Mouse (Mus musculus) forebrain, postnatal 0 days (tissue): ENCODE results near the gene Rpl36-ps4. TPM values are rescaled to one million over a fixed set of nuclear protein-coding genes. Genes with fewer than 3 reads are reported as not detected.
"Not testable (repeated sequence)": the region's sequence is repeated elsewhere in the genome, so short reads cannot be mapped to it uniquely, and the experiment has no call there.

Source experiments
- ATAC-seq: fragments of 200-750 bp; cut with Nextera tagmentation; 2 replicates; pipeline ENCODE4 v1.8.0; 2017; ENCODE audit warnings: mild to moderate bottlenecking, moderate library complexity
- DNase-seq: peaks from one replicate; pipeline ENCODE4 v3.0.0-alpha.2; 2015
- H3K27ac ChIP-seq: fragments of 300-500 bp; sonication (generic); 2 replicates; pipeline ENCODE4 v1.5.1; 2014; ENCODE audit warnings: low read depth, mild to moderate bottlenecking, antibody characterized with exemption, low read length, moderate library complexity, mixed read lengths
- H3K27me3 ChIP-seq: fragments of 300-500 bp; sonication (generic); 2 replicates; pipeline ENCODE4 v1.6.1; 2014; ENCODE audit warnings: mild to moderate bottlenecking, low read length, mixed read lengths; ENCODE audit not compliant: insufficient read depth
- H3K36me3 ChIP-seq: fragments of 300-500 bp; sonication (generic); 2 replicates; pipeline ENCODE4 v1.6.1; 2014; ENCODE audit warnings: mild to moderate bottlenecking, moderate library complexity; ENCODE audit not compliant: insufficient read depth
- H3K4me1 ChIP-seq: fragments of 300-500 bp; sonication (generic); 2 replicates; pipeline ENCODE4 v1.6.1; 2014; ENCODE audit warnings: antibody characterized with exemption; ENCODE audit not compliant: insufficient read depth
- H3K4me2 ChIP-seq: fragments of 300-500 bp; sonication (generic); 2 replicates; pipeline ENCODE4 v1.6.1; 2014; ENCODE audit warnings: low read depth, mild to moderate bottlenecking, moderate library complexity
- H3K4me3 ChIP-seq: fragments of 300-500 bp; sonication (generic); 2 replicates; pipeline ENCODE4 v1.5.1; 2014; ENCODE audit warnings: low read depth, low read length, mixed read lengths
- H3K9ac ChIP-seq: fragments of 300-500 bp; sonication (generic); 2 replicates; pipeline ENCODE4 v1.6.1; 2014; ENCODE audit warnings: mild to moderate bottlenecking
- H3K9me3 ChIP-seq: fragments of 300-500 bp; sonication (generic); 2 replicates; pipeline ENCODE4 v1.6.1; 2016; ENCODE audit warnings: low read length
- CTCF ChIP-seq: sonication (generic); IDR thresholded peaks from 2 replicates; pipeline ENCODE4 v1.5.1; 2016; ENCODE audit warnings: antibody characterized with exemption, control low read depth, low read depth
- WGBS: fragments of 180-500 bp; shearing (Covaris S2); extraction: QIAGEN DNeasy Blood & Tissue Kit; methylation state at CpG from one replicate; pipeline ENCODE4 v1.1.7; 2014; 5-methylcytosine and 5-hydroxymethylcytosine counted together
- polyA plus RNA-seq: library from polyadenylated mRNA; unstranded; fragments of >200 nt; fragmentation: Nextera tagmentation; extraction: Ambion mirVana; gene quantifications from 2 replicates; pipeline ENCODE4 v1.2.1, GENCODE M21; 2015
- total RNA-seq: library from RNA; depleted of rRNA; stranded (reverse); fragments of >200 nt; gene quantifications from 2 replicates; pipeline ENCODE4 v1.2.3, GENCODE M21; 2014; rRNA removed

Rpl36-ps4 gene
- total and polyA plus RNA-seq, 2 experiments from 2014 or later, result not detected

DNA sequence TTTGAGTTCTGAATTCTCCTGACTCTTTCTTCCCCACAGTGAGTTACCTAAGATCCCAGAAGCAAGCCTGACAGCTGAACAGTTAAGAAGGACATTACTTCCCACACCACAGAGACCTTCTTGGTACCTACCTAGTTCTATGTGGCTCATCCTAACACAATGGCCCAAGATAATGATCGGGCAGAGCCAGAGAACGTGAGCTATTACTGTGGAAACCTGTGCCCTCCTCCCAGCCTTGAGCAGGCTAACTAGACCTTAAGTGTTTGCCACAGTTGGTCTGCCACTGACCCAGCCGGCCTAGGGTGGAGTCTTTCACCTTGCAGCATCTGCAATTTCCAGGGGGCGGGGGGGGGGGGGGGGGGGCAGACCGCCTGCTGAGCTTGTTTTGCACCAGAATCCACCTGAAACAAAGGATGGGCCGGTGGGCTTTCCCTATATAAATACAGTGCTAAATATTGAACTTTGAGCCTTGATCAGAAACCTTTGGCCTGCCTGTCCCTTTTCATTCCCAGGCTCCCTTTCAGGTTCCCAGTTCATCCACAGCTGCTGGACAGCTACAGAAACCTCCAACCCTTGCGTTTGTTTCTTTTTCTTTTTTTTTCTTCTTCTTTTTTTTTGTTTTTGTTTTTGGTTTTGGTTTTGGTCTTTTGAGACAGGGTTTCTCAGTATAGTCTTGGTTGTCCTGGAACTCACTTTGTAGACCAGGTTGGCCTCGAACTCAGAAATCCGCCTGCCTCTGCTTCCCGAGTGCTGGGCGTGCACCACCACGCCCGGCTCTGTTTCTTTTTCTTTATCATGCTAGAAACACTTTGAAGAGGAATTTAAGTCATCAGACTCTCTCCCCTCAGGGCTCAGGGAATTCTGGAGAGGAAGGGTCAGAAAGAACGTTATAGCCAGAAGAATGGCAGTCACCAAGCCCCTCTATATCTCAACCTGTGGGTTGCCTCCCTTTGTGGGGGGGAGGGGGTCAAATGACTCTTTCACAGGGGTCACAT is 42.6 kb downstream of the Rpl36-ps4 start:
- Histone ChIP-seq H3K4me1 (no peaks in the 10 kb centered on the region), H3K4me2 (no peak overlapping the region), H3K9me3 (no peaks in the 10 kb centered on the region), H3K9ac (no peak overlapping the region), H3K27me3 (no peaks in the 10 kb centered on the region), H3K27ac (no peak overlapping the region), H3K36me3 (no peaks in the 10 kb centered on the region), H3K4me3 (no peak overlapping the region)
- no peak for TF ChIP-seq CTCF
- 91% methylated on average over 13 of the region's 14 CpGs for WGBS
- no peak for DNase-seq
- ATAC-seq, result no peak

DNA sequence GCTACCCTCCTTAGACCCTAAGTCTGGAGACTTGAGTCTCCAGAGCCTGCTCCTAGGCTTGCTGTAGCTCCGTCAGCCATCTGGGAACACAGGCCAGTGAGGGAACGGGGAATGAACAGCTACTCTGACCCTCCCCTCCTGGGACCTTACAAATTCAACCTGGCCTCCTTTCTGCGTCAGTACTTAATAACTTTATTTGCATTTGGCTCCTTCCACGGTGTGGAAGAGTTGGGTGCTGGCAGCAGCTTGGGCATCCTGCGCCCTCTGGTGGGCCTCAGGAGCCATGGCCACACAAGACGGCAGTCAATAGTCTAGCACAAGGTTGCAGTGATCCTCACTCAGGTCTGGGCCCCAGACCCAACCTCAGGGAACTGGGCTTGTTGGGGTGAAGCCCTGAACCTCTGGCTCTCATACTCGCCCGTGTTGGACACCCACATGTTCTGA is 47.7 kb downstream of the Rpl36-ps4 start:
- not testable (repeated sequence) for H3K27ac ChIP-seq, H3K9ac ChIP-seq, H3K27me3 ChIP-seq, H3K36me3 ChIP-seq, DNase-seq, H3K4me2 ChIP-seq, H3K4me3 ChIP-seq, H3K9me3 ChIP-seq, H3K4me1 ChIP-seq
- TF ChIP-seq CTCF, result peak; percentile 41
- WGBS, result 30% methylated on average over 6 of the region's 8 CpGs
- peak; percentile 90 for ATAC-seq

Other genes starting within 250 kb of the Rpl36-ps4 start
- 31.1 and 33.5 TPM in 2 replicates for gene Msh2, start 248.6 kb upstream of the Rpl36-ps4 start, total RNA-seq
- gene Msh2, start 248.6 kb upstream of the Rpl36-ps4 start, polyA plus RNA-seq, result 36.0 and 41.5 TPM in 2 replicates
- gene Kcnk12, start 123.0 kb upstream of the Rpl36-ps4 start, total RNA-seq, result 6.9 and 7.9 TPM in 2 replicates
- gene Kcnk12, start 123.0 kb upstream of the Rpl36-ps4 start, polyA plus RNA-seq, result 3.3 and 4.5 TPM in 2 replicates
- gene Msh6, start 54.1 kb downstream of the Rpl36-ps4 start, total RNA-seq, result 23.0 and 29.3 TPM in 2 replicates
- 15.4 and 18.4 TPM in 2 replicates for gene Msh6, start 54.1 kb downstream of the Rpl36-ps4 start, polyA plus RNA-seq
- 56.7 and 72.8 TPM in 2 replicates for gene Fbxo11, start 144.3 kb downstream of the Rpl36-ps4 start, total RNA-seq
- 19.6 and 24.9 TPM in 2 replicates for gene Fbxo11, start 144.3 kb downstream of the Rpl36-ps4 start, polyA plus RNA-seq